Mouse (Mus musculus): ENCODE measurements around the gene Dcaf11. TPM values are rescaled to one million over a fixed set of nuclear protein-coding genes. Genes with fewer than 3 reads are reported as not detected.
A peak's percentile ranks its signal among the peaks of the same experiment; 100 is the strongest.

Gene Dcaf11
- polyA plus RNA-seq, 1 experiment = 223 TPM

GRCm38 (mm10) chr14:55584303-55584701, 24.5 kb downstream of the Dcaf11 start:
- no peak for DNase-seq
- peaks cover 11% of the 10 kb centered on the region; the same call in 1 of the 2 replicates for H3K4me1 ChIP-seq (ENCODE audit: control insufficient read depth, insufficient read depth, low read length)
- 53% methylated on average over 5 of the region's 5 CpGs for WGBS
- TF ChIP-seq POLR2A (IDR thresholded peaks at IDR 0.05; ENCODE audit: low read depth, low read length) (no peak), CTCF (conservative IDR thresholded peaks at IDR 0.05; ENCODE audit: insufficient read depth, insufficient read length, low read depth, low read length) (no peak)
- H3K27me3 ChIP-seq (replicated peaks; ENCODE audit: control insufficient read depth, insufficient read depth, low read length) = no peaks in the 10 kb centered on the region
- H3K4me3 ChIP-seq (ENCODE audit: insufficient read depth, low read depth, low read length) = peak overlapping the region; percentile 97
- no peaks in the 10 kb centered on the region; the same call in 1 of the 2 replicates for H3K36me3 ChIP-seq (ENCODE audit: control insufficient read depth, insufficient read depth, low read length)
- no peak overlapping the region for H3K27ac ChIP-seq (ENCODE audit: insufficient read depth, low read depth, low read length)

DNA sequence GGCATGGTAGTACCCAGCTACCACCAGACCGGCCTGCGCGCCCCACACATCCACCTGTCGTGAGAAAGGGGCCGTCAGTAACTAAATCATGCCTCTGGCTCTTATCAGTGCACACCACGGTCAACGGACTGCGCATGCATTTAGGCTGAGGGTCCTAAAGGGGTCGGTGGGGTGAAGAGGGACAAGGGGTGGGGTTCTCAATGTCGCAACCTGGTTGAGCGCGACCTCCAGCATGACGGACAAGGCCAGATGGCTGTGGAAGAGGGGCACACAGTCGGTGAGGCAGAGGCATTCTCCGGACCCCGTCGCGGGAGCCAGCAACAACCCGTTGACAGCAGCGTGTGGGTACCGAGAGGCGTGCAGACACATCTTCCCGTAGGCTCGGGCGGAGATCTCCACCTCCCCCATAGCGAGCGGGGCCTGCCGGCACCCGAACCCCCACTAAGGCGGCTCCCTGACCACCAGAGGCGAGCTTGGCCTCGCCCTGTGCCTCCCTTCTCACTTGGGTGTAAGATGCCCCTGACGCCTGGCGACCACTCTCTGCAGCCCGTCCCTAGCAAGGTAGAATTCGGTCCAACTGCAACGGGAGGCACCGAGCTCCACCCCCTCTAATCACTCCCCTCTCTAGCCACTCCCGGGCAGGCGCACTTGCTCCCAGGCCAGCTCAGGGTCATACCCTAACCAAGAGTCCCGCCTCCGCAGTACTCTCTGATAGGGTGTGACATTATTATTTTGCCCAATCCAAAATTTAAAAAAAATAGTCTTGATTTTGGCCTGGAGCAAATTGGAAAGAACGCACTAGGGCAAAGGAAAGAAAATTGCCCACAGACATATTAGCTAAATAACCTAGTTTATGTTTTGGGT, 25.1 kb downstream of the Dcaf11 start, which contains the start of gene Emc9:
TSS of gene Emc9 (minus strand) at position 601 of the 864 bp plus-strand sequence.
- H3K27ac ChIP-seq (ENCODE audit: insufficient read depth, low read depth, low read length) = peak within 1 kb of the TSS; percentile 58; the same call in 1 of the 2 replicates
- WGBS = 5% methylated on average over 43 of the region's 43 CpGs

GRCm38 (mm10) chr14:55585566-55585960, 25.8 kb downstream of the Dcaf11 start:
- TF ChIP-seq CTCF (conservative IDR thresholded peaks at IDR 0.05; ENCODE audit: insufficient read depth, insufficient read length, low read depth, low read length) = no peak
- Histone ChIP-seq H3K27ac (ENCODE audit: insufficient read depth, low read depth, low read length) (0 out of 2 replicates have a peak overlapping the region, but pooled peaks have one; percentile 13), H3K27me3 (replicated peaks; ENCODE audit: control insufficient read depth, insufficient read depth, low read length) (no peaks in the 10 kb centered on the region), H3K4me3 (ENCODE audit: insufficient read depth, low read depth, low read length) (no peak overlapping the region), H3K36me3 (ENCODE audit: control insufficient read depth, insufficient read depth, low read length) (no peaks in the 10 kb centered on the region; the same call in 1 of the 2 replicates), H3K4me1 (ENCODE audit: control insufficient read depth, insufficient read depth, low read length) (peaks cover 11% of the 10 kb centered on the region; the same call in 1 of the 2 replicates)
- DNase-seq = no peak
- 57% methylated on average over 6 of the region's 6 CpGs for WGBS

More for the DNA sequence above, 25.1 kb downstream of the Dcaf11 start, which contains the start of gene Emc9:
- no peaks in the 10 kb centered on the region; the same call in 1 of the 2 replicates for H3K36me3 ChIP-seq (ENCODE audit: control insufficient read depth, insufficient read depth, low read length)
- H3K4me1 ChIP-seq (ENCODE audit: control insufficient read depth, insufficient read depth, low read length) = peaks cover 11% of the 10 kb centered on the region; the same call in 1 of the 2 replicates
- peak; percentile 90 for DNase-seq
- TF ChIP-seq POLR2A (IDR thresholded peaks at IDR 0.05; ENCODE audit: low read depth, low read length) (no peak), CTCF (conservative IDR thresholded peaks at IDR 0.05; ENCODE audit: insufficient read depth, insufficient read length, low read depth, low read length) (no peak)
- H3K27me3 ChIP-seq (replicated peaks; ENCODE audit: control insufficient read depth, insufficient read depth, low read length) = no peaks in the 10 kb centered on the region
- H3K4me3 ChIP-seq (ENCODE audit: insufficient read depth, low read depth, low read length) = peak within 1 kb of the TSS; percentile 97

- Histone ChIP-seq H3K4me3 (ENCODE audit: insufficient read depth, low read depth, low read length) (no peak overlapping the region), H3K27me3 (replicated peaks; ENCODE audit: control insufficient read depth, insufficient read depth, low read length) (no peaks in the 10 kb centered on the region), H3K36me3 (ENCODE audit: control insufficient read depth, insufficient read depth, low read length) (no peaks in the 10 kb centered on the region; the same call in 1 of the 2 replicates), H3K4me1 (ENCODE audit: control insufficient read depth, insufficient read depth, low read length) (peaks cover 11% of the 10 kb centered on the region; the same call in 1 of the 2 replicates), H3K27ac (ENCODE audit: insufficient read depth, low read depth, low read length) (no peak overlapping the region)
- WGBS = 95% methylated on average over 2 of the region's 2 CpGs
- no peak for DNase-seq
- TF ChIP-seq CTCF (conservative IDR thresholded peaks at IDR 0.05; ENCODE audit: insufficient read depth, insufficient read length, low read depth, low read length) (no peak), POLR2A (IDR thresholded peaks at IDR 0.05; ENCODE audit: low read depth, low read length) (no peak)
Observed at GRCm38 (mm10) chr14:55586149-55586548, 26.3 kb downstream of the Dcaf11 start.

- WGBS = 87% methylated on average over 5 of the region's 5 CpGs
- Histone ChIP-seq H3K4me3 (ENCODE audit: insufficient read depth, low read depth, low read length) (no peak overlapping the region), H3K27me3 (replicated peaks; ENCODE audit: control insufficient read depth, insufficient read depth, low read length) (no peaks in the 10 kb centered on the region), H3K36me3 (ENCODE audit: control insufficient read depth, insufficient read depth, low read length) (peaks cover 1% of the 10 kb centered on the region), H3K27ac (ENCODE audit: insufficient read depth, low read depth, low read length) (no peak overlapping the region), H3K4me1 (ENCODE audit: control insufficient read depth, insufficient read depth, low read length) (peaks cover 10% of the 10 kb centered on the region; the same call in 1 of the 2 replicates)
- no peak for TF ChIP-seq POLR2A (IDR thresholded peaks at IDR 0.05; ENCODE audit: low read depth, low read length)
- no peak for DNase-seq
Observed at GRCm38 (mm10) chr14:55589271-55589670, 29.5 kb downstream of the Dcaf11 start.

DNA sequence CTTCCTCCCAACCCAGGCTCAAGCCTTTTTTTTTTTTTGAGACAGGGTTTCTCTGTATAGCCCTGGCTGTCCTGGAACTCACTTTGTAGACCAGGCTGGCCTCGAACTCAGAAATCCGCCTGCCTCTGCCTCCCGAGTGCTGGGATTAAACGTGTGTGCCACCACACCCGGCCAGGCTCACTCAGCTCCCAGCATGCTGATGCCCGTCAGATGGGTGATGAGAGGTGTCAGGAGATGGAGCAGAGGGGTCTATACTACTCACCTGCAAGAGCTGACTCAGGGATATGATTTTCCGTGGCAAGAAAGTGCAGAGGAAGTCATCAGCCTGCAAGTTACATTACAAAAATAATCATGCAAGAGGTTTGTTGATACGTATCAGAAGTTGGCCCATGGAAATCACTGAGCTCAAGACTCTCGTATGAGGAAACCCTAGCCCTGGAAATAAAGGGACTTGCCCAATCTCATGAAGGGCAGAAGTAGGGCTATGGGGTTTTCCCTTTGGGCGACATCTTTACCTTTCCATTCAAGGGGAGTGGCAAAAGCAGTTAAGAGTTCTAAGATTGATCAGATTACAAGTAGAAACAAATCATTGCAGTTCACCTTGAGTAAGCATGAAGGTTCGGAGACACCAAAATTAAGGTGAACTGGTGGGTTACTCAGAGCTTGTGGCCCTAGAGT, 30.1 kb downstream of the Dcaf11 start:
- TF ChIP-seq CTCF (conservative IDR thresholded peaks at IDR 0.05; ENCODE audit: insufficient read depth, insufficient read length, low read depth, low read length) (no peak), POLR2A (IDR thresholded peaks at IDR 0.05; ENCODE audit: low read depth, low read length) (no peak)
- no peak for DNase-seq
- H3K4me1 ChIP-seq (ENCODE audit: control insufficient read depth, insufficient read depth, low read length) = peaks cover 5% of the 10 kb centered on the region; the same call in 1 of the 2 replicates
- H3K27me3 ChIP-seq (replicated peaks; ENCODE audit: control insufficient read depth, insufficient read depth, low read length) = no peaks in the 10 kb centered on the region
- peaks cover 2% of the 10 kb centered on the region for H3K36me3 ChIP-seq (ENCODE audit: control insufficient read depth, insufficient read depth, low read length)
- WGBS = 70% methylated on average over 11 of the region's 11 CpGs
- peak overlapping the region; percentile 62; the same call in 1 of the 2 replicates for H3K27ac ChIP-seq (ENCODE audit: insufficient read depth, low read depth, low read length)
- H3K4me3 ChIP-seq (ENCODE audit: insufficient read depth, low read depth, low read length) = peak overlapping the region; percentile 89

Measured in kidney, adult 2 months (tissue).